Mouse (Mus musculus) midbrain, embryonic 10.5 days (tissue): ENCODE data around the gene Kbtbd2. TPM values are rescaled to one million over a fixed set of nuclear protein-coding genes. Genes with fewer than 3 reads are reported as not detected.

Source experiments
- DNase-seq: peaks from one replicate; pipeline ENCODE4 v3.0.0-alpha.2; 2017; ENCODE audit warnings: low spot score
- H3K27ac ChIP-seq: fragments of 300-500 bp; sonication (generic); replicated peaks from 2 replicates; pipeline ENCODE4 v1.5.1; 2016; ENCODE audit warnings: mild to moderate bottlenecking
- H3K27me3 ChIP-seq: fragments of 300-500 bp; sonication (generic); 2 replicates; pipeline ENCODE4 v1.6.1; 2016; ENCODE audit warnings: low read depth, mild to moderate bottlenecking; ENCODE audit not compliant: poor library complexity, severe bottlenecking
- H3K36me3 ChIP-seq: fragments of 300-500 bp; sonication (generic); 2 replicates; pipeline ENCODE4 v1.6.1; 2016; ENCODE audit warnings: mild to moderate bottlenecking, moderate library complexity
- H3K4me1 ChIP-seq: fragments of 300-500 bp; sonication (generic); 2 replicates; pipeline ENCODE4 v1.6.1; 2016
- H3K4me3 ChIP-seq: fragments of 300-500 bp; sonication (generic); 2 replicates; pipeline ENCODE4 v1.5.1; 2016; ENCODE audit warnings: mild to moderate bottlenecking, moderate library complexity
- H3K9me3 ChIP-seq: fragments of 300-500 bp; sonication (generic); replicated peaks from 2 replicates; pipeline ENCODE4 v1.6.1; 2016; ENCODE audit warnings: mild to moderate bottlenecking
- WGBS: fragments of 180-500 bp; shearing (Covaris S2); methylation state at CpG from one replicate; pipeline ENCODE4 v1.1.7; 2016; 5-methylcytosine and 5-hydroxymethylcytosine counted together
- polyA plus RNA-seq: library from polyadenylated mRNA; unstranded; fragments of >200 nt; fragmentation: Nextera tagmentation; extraction: Ambion mirVana; gene quantifications from 2 replicates; pipeline ENCODE4 v1.2.1, GENCODE M21; 2016

The Kbtbd2 gene
- polyA plus RNA-seq, 1 experiment from 2014 or later: 36.6 TPM

DNA sequence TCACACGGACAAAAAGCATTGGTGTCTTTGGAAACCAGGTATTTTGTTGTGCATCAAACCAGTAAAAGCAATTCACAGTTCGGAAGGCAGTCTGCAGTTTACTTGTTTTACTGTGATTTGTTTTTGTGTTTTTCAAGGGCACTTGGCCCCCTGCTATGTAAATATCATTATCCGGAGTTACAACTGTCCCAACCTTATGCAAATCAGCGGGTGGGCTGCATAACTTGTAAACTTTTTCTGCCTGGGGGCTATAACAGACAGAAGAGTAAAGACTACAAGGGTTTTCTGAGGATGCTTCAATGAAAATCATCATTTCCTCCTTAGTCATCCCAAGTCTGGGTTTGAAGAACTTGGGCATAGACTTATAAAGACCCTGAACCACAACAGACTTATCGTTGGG is 18.0 kb downstream of the Kbtbd2 start:
- no peaks in the 10 kb centered on the region for H3K27me3 ChIP-seq
- no peak for DNase-seq
- H3K9me3 ChIP-seq: no peaks in the 10 kb centered on the region
- no peak overlapping the region for H3K4me3 ChIP-seq
- H3K4me1 ChIP-seq: no peaks in the 10 kb centered on the region
- peaks cover 98% of the 10 kb centered on the region for H3K36me3 ChIP-seq
- no peak overlapping the region for H3K27ac ChIP-seq
- 93% methylated on average over 5 of the region's 5 CpGs for WGBS

DNA sequence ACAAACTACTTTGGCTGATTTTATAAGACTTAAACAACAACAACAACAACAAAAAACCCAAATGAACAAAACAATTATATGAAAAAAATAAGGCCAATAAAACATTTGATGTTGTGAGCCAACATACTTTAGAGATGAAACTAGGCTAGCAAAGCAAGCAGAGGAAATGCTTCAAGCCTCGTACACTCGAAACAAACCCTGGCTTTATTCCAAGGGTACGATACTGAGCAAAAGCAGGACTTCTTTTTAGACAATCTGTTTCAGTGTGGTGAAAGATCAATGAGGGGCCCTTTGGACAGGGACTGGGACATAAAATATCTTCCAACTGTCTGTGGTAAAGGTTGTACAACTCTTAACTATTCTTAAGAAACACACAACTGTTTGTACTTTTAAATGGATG is 21.8 kb downstream of the Kbtbd2 start:
- no peaks in the 10 kb centered on the region for H3K27me3 ChIP-seq
- no peak overlapping the region for H3K27ac ChIP-seq
- peaks cover 71% of the 10 kb centered on the region for H3K36me3 ChIP-seq
- H3K4me1 ChIP-seq: no peaks in the 10 kb centered on the region
- H3K9me3 ChIP-seq: peaks cover 9% of the 10 kb centered on the region; the same call in 1 of the 2 replicates
- no peak overlapping the region for H3K4me3 ChIP-seq
- no peak for DNase-seq
- WGBS: 95% methylated on average over 3 of the region's 3 CpGs

GRCm38 (mm10) chr6:56765696-56766095 is 31.9 kb downstream of the Kbtbd2 start:
- Histone ChIP-seq H3K27ac (no peak overlapping the region), H3K27me3 (no peaks in the 10 kb centered on the region), H3K4me3 (no peak overlapping the region), H3K9me3 (no peaks in the 10 kb centered on the region), H3K4me1 (no peaks in the 10 kb centered on the region), H3K36me3 (peaks cover 27% of the 10 kb centered on the region)
- DNase-seq: no peak
- 91% methylated on average over 4 of the region's 4 CpGs for WGBS

- WGBS: 82% methylated on average over 3 of the region's 3 CpGs
- Histone ChIP-seq H3K9me3 (no peaks in the 10 kb centered on the region), H3K4me1 (no peaks in the 10 kb centered on the region), H3K27me3 (no peaks in the 10 kb centered on the region), H3K27ac (no peak overlapping the region), H3K36me3 (peaks cover 28% of the 10 kb centered on the region), H3K4me3 (no peak overlapping the region)
- DNase-seq: no peak
Observed at GRCm38 (mm10) chr6:56765265-56765664, 32.3 kb downstream of the Kbtbd2 start.

DNA sequence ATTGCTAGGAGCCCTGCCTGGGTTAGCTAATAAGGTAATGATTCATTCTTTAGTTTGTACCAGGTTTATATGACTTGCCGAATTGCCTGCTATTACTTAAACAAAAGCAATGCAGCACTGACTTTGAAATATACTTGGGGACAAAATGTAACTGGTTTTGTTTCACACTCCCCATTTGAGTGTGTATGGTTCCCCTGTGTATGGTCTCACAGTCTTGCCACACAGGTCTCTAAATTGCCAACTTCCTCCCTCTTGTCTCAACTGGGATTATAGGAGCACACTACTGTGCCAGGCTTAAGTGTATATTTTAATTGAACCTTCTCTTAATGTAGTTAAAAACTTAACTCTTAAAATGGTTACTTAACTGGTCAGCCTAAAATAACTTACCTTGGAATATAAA is 38.3 kb downstream of the Kbtbd2 start:
- H3K27ac ChIP-seq: no peak overlapping the region
- peaks cover 77% of the 10 kb centered on the region for H3K36me3 ChIP-seq
- 89% methylated on average over 1 of the region's 1 CpGs for WGBS
- H3K9me3 ChIP-seq: no peaks in the 10 kb centered on the region
- no peak overlapping the region for H3K4me3 ChIP-seq
- DNase-seq: no peak
- H3K4me1 ChIP-seq: no peaks in the 10 kb centered on the region
- no peaks in the 10 kb centered on the region for H3K27me3 ChIP-seq

- Histone ChIP-seq H3K27me3 (no peaks in the 10 kb centered on the region), H3K27ac (no peak overlapping the region), H3K9me3 (no peaks in the 10 kb centered on the region), H3K4me1 (no peaks in the 10 kb centered on the region), H3K4me3 (no peak overlapping the region), H3K36me3 (peaks cover 80% of the 10 kb centered on the region)
- no peak for DNase-seq
- 96% methylated on average over 1 of the region's 1 CpGs for WGBS
Observed at GRCm38 (mm10) chr6:56756117-56756516, 41.5 kb downstream of the Kbtbd2 start.

DNA sequence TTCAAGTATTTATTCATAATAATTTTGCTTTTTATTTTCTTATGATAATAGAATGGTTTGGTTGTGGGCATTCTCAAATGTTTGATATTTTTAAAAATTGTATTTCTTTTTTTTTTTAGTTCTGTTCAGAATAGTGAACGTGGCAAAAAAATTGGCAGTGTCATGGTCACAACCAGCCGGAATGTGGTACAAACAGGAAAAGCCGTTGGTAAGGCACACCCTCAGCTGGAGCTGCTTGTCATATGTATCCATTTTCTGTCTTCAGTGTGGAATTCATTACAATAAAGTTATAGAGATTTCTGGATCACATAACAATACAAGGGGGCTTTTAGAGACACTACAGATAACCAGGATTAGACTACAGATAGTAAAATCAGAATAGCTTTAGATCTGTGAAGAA is 43.9 kb downstream of the Kbtbd2 start:
- no peaks in the 10 kb centered on the region for H3K4me1 ChIP-seq
- H3K27me3 ChIP-seq: no peaks in the 10 kb centered on the region
- 93% methylated on average over 3 of the region's 3 CpGs for WGBS
- H3K36me3 ChIP-seq: peaks cover 69% of the 10 kb centered on the region
- no peaks in the 10 kb centered on the region for H3K9me3 ChIP-seq
- H3K27ac ChIP-seq: no peak overlapping the region
- H3K4me3 ChIP-seq: no peak overlapping the region
- DNase-seq: no peak

- H3K4me3 ChIP-seq: no peak overlapping the region
- no peaks in the 10 kb centered on the region for H3K9me3 ChIP-seq
- 89% methylated on average over 5 of the region's 5 CpGs for WGBS
- peaks cover 49% of the 10 kb centered on the region for H3K36me3 ChIP-seq
- H3K4me1 ChIP-seq: no peaks in the 10 kb centered on the region
- DNase-seq: no peak
- H3K27ac ChIP-seq: no peak overlapping the region
- no peaks in the 10 kb centered on the region for H3K27me3 ChIP-seq
Observed at GRCm38 (mm10) chr6:56745950-56746543, 51.6 kb downstream of the Kbtbd2 start.

DNA sequence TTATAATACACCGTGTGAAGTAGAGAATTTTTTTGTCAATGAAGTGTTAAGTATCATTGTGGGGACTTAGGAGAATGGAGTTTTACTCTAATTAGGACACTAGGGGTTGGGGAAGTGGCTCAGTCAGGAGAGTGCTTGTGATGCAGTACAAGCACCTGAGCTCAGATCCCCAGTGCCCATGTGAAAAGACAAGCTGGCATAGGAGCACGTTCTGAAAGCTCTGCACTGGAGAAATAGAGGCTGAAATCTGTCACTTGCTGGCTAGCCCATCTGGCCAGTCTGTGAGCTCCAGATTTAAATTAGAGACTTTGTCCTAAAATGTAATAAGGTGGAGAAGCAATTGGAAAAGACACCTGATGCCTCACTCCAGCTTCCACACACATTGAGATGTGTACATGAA is 65.1 kb downstream of the Kbtbd2 start:
- 87% methylated on average over 2 of the region's 2 CpGs for WGBS
- Histone ChIP-seq H3K9me3 (no peaks in the 10 kb centered on the region), H3K4me1 (no peaks in the 10 kb centered on the region), H3K36me3 (peaks cover 82% of the 10 kb centered on the region), H3K27ac (no peak overlapping the region), H3K4me3 (no peak overlapping the region), H3K27me3 (no peaks in the 10 kb centered on the region)
- no peak for DNase-seq

Other genes with a start within 250 kb of the Kbtbd2 start
- 3.4 and 5.3 TPM in 2 replicates for gene Pde1c, start 228.7 kb downstream of the Kbtbd2 start, polyA plus RNA-seq
- gene Lsm5, start 93.1 kb downstream of the Kbtbd2 start, polyA plus RNA-seq: 185 and 223 TPM in 2 replicates
- 13.7 and 20.1 TPM in 2 replicates for gene Avl9, start 82.9 kb downstream of the Kbtbd2 start, polyA plus RNA-seq
- gene Fkbp9, start 34.2 kb upstream of the Kbtbd2 start, polyA plus RNA-seq: 64.5 and 65.3 TPM in 2 replicates
- gene Nt5c3, start 126.1 kb upstream of the Kbtbd2 start, polyA plus RNA-seq: 67.5 and 71.8 TPM in 2 replicates
- 0.37 and 0.43 TPM in 2 replicates for gene Vmn1r4, start 126.2 kb upstream of the Kbtbd2 start, polyA plus RNA-seq
- not detected in 2 replicates for gene Vmn1r5, start 172.5 kb upstream of the Kbtbd2 start, polyA plus RNA-seq
- gene Vmn1r6, start 199.4 kb upstream of the Kbtbd2 start, polyA plus RNA-seq: not detected in 2 replicates
- gene Vmn1r7, start 227.5 kb upstream of the Kbtbd2 start, polyA plus RNA-seq: not detected in 2 replicates
- not detected in 2 replicates for gene Vmn1r8, start 234.5 kb upstream of the Kbtbd2 start, polyA plus RNA-seq